Mouse (Mus musculus): Measurements from ENCODE around the gene Map3k14.
"Not testable (repeated sequence)": the region's sequence is repeated elsewhere in the genome, so short reads cannot be mapped to it uniquely, and the experiment has no call there.

Gene Map3k14

GRCm38 (mm10) chr11:103267346-103268219 is at the start of gene Map3k14:
TSS of gene Map3k14 (minus strand) at chr11:103267472.
- in situ Hi-C loops (cut with MboI; ENCODE audit: low pct_unique_long_range_greater_than_20kb in 1 of 2, low sequenced_read_pairs in 2 of 2, unreplicated experiment in 1 of 2) = no loop called here

DNA sequence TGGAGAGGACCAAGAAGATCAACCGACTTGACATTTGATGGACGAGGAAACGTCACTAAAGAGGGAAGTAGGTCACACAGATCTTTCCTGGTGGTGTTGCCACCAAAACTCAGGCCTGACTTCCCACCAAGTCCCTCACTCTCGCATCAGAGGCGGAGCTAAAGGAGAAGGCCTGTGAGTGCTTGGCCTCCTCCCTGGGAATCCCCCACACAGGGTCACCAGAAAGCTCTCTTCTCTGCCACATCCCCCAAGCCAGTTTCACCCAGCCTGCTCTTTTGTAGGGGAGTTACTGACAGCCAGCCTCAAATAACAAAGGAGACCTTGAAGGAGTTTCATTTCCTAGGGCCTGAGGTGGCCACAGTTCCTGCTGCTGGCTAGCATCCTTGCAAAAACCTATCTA is 48.1 kb upstream of the Map3k14 start:
- in situ Hi-C loops (cut with MboI; ENCODE audit: low pct_unique_long_range_greater_than_20kb in 1 of 2, low sequenced_read_pairs in 2 of 2, unreplicated experiment in 1 of 2) = loop anchor here in 1 of 2 experiments (5.0 kb wide), 1 partner anchor 153 kb away; no protein-coding TSS in a partner anchor

- in situ Hi-C loops (cut with MboI; ENCODE audit: low pct_unique_long_range_greater_than_20kb in 1 of 2, low sequenced_read_pairs in 2 of 2, unreplicated experiment in 1 of 2) = loop anchor here in 1 of 2 experiments (5.0 kb wide), 1 partner anchor 153 kb away; no protein-coding TSS in a partner anchor
These were observed 47.6 kb upstream of the Map3k14 start for GRCm38 (mm10) chr11:103314736-103315374.

GRCm38 (mm10) chr11:103313542-103313941 is 46.3 kb upstream of the Map3k14 start:
- in situ Hi-C loops (cut with MboI; ENCODE audit: low pct_unique_long_range_greater_than_20kb in 1 of 2, low sequenced_read_pairs in 2 of 2, unreplicated experiment in 1 of 2) = no loop called here

- in situ Hi-C loops (cut with MboI; ENCODE audit: low pct_unique_long_range_greater_than_20kb in 1 of 2, low sequenced_read_pairs in 2 of 2, unreplicated experiment in 1 of 2) = no loop called here
These were observed 45.5 kb upstream of the Map3k14 start for GRCm38 (mm10) chr11:103312655-103313255.

DNA sequence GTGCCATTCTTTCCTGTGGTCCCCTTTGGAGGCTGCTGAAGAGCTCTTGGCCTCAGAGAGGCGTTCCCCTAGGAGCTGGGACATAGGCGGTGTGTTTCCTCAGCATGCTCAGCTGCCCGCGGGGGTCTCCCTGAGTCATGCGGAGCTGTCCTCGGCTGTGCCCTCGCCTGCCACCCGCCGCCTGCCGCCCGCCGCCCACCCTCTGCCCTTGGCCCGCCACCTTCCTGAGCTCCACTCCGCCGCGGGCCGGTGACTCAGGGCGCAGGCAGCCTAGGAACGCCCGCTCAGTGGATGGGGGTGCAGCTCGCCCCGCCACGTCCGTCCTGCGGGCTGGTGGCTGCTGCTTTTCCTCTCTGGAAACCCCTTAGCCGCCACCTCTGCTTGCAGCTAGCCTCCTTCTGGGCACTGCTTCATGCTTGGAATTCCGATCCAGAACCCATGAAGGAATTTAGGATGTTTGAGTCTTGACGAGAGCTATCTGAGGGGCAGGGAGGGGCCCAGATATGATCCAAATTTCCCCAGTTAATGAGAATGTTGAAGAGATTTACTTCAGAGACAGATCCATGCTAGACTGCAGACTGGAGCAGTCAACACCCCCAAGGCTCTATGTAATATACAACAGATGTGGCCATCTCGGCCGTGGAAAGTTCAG is 44.8 kb upstream of the Map3k14 start:
- in situ Hi-C loops (cut with MboI; ENCODE audit: low pct_unique_long_range_greater_than_20kb in 1 of 2, low sequenced_read_pairs in 2 of 2, unreplicated experiment in 1 of 2) = no loop called here

DNA sequence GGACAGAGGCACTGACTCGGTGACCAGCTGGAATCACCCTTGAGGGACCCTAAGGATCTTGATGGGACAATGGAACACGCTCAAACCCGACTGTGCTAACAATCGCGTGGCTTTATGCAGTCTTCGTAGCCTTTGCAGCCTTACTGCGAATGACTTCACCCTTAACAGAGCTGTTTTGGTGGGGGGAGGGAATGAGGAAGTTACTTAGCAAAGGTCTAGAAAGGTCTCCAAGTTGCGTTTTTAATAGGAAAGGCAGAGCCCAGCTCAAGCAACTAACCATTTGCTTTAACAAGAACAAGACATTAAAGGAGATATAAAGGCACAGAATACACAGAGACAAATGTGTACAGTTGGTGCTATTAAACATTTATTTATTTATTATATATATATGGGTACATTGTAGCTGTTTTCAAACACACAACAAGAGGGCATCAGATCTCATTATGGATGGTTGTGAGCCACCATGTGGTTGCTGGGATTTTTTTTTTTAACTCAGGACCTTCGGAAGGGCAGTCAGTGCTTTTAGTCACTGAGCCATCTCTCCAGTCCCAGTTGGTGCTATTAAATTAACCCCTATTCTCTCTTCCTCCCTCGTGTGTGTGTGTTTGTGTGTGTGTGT is 42.8 kb upstream of the Map3k14 start:
- in situ Hi-C loops (cut with MboI; ENCODE audit: low pct_unique_long_range_greater_than_20kb in 1 of 2, low sequenced_read_pairs in 2 of 2, unreplicated experiment in 1 of 2) = no loop called here

DNA sequence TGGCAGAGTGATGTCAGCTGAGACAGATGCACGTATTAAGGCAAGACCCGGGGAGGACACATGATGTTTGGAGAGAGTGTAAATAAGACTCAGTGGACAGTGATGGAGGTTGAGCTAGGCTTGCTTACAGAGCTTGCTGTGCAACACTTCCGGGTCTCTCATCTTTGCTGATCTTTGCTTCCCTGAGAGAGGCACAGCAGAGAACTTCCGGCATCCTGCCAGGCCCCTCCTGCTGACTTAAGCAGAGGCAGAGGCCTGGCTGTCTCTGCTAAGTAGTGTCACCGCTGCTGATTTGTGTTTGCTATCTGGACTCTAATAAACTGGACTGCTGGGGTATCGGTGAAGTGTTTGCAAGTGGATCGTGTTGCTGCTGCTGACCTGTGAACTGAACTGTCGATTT is 40.6 kb upstream of the Map3k14 start:
- in situ Hi-C loops (cut with MboI; ENCODE audit: low pct_unique_long_range_greater_than_20kb in 1 of 2, low sequenced_read_pairs in 2 of 2, unreplicated experiment in 1 of 2) = no loop called here

DNA sequence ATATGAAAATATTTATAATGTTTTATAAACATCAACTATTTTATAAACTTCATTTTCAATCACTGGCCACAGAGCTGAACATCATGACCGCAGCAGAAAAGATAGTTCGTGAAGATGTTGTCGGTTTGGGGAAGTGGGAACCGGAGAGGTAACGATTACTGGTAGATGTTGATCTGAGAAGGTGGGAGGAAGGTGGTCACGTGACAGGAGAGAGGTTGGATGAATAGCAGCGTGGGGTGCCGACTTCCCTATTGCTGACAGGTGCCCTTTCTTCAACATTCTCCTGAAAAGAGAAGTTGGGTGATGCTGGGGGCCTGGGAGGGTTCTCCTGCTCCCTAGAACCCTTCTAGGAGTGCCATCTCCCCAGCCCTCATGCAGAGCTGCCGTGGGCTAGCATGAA is 37.3 kb upstream of the Map3k14 start:
- in situ Hi-C loops (cut with MboI; ENCODE audit: low pct_unique_long_range_greater_than_20kb in 1 of 2, low sequenced_read_pairs in 2 of 2, unreplicated experiment in 1 of 2) = no loop called here

DNA sequence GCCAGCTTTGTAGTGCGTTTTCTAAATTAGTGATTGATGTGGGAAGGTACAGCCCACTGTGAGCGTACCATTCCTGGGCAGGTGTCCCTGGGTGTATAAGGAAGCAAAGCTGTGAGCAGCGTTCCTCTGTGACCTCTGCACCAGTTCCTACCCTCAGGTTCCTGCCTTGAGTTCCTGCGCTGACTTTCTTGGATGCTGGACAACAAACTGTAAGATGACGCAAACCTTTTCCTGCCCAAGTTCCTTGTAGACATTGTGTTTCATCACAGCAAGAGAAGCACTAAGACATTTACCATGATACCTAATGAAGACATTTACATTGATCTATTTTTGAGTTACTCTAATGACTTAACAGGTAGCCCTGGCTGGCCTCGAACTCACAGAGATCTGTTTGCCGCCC is 27.5 kb upstream of the Map3k14 start:
- in situ Hi-C loops (cut with MboI; ENCODE audit: low pct_unique_long_range_greater_than_20kb in 1 of 2, low sequenced_read_pairs in 2 of 2, unreplicated experiment in 1 of 2) = no loop called here

- in situ Hi-C loops (cut with MboI; ENCODE audit: low pct_unique_long_range_greater_than_20kb in 1 of 2, low sequenced_read_pairs in 2 of 2, unreplicated experiment in 1 of 2) = no loop called here
These were observed 26.8 kb upstream of the Map3k14 start for GRCm38 (mm10) chr11:103294066-103294465.

DNA sequence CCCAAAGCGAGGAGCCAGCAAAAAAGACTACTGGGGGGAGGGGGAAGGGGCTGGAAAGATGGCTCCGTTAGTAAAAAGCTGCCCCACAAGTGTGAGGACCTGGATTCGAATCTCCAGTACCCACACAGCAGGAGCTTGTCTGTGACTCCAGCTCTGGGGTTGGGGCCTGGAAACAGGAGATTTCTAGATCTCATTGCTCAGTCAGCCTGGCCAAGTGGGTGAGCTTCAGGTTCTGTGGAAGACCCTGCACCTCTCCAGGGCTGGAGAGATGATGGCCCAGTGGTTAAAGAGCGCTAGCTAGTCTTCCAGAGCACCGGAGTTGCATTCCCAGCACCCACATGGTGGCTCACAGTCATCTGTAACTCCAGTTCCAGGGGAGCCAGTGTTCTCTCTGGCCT is 25.6 kb upstream of the Map3k14 start:
- in situ Hi-C loops (cut with MboI; ENCODE audit: low pct_unique_long_range_greater_than_20kb in 1 of 2, low sequenced_read_pairs in 2 of 2, unreplicated experiment in 1 of 2) = no loop called here

GRCm38 (mm10) chr11:103292152-103292889 is 25.0 kb upstream of the Map3k14 start:
- in situ Hi-C loops (cut with MboI; ENCODE audit: low pct_unique_long_range_greater_than_20kb in 1 of 2, low sequenced_read_pairs in 2 of 2, unreplicated experiment in 1 of 2) = no loop called here

DNA sequence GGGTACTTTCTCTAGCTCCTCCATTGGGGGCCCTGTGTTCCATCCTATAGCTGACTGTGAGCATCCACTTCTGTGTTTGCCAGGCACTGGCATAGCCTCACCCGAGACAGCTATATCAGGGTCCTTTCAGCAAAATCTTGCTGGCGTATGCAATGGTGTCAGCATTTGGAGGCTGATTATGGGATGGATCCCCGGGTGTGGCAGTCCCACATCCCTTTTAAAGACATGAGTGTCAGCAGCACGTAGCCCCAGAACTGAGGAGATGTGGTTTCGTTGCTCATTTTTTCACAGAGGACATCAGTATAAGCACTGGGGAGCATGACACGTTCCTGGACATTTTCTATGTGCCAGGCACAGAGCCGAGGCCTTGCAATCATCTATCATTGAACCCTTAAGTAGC is 23.6 kb upstream of the Map3k14 start:
- in situ Hi-C loops (cut with MboI; ENCODE audit: low pct_unique_long_range_greater_than_20kb in 1 of 2, low sequenced_read_pairs in 2 of 2, unreplicated experiment in 1 of 2) = not testable (repeated sequence)

DNA sequence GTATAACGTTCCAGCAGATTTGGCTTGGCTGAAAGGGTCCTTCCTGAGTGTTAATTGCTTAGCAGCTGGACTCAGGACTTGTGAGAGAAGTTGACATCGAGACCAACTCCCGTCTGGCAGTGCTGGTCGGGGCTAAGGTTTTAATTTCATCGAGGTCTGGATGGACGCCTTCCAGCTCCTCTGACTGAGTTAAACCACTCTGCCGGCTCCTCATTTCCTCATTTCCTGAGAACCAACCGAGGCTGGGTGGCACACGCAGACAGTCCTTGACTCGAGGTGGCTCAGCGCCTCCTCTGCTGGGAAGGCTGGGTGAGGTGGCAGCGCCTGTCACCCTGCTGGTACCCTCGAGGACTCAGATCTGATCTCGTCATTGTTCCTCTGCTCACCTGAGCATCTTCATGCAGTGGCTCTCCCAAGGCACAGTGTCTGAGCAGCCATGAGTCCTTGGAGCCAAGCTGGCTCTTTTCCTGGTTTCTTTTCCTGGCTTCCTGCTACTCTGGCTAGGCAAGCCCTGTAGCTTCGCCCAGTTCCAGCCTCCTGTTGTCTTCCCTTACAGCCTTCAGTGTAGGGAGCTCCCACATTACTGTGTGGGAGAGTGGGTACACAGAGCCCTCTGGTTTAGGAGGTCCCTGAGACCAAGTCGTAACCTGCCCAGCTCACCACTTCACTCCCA is 21.2 kb upstream of the Map3k14 start:
- in situ Hi-C loops (cut with MboI; ENCODE audit: low pct_unique_long_range_greater_than_20kb in 1 of 2, low sequenced_read_pairs in 2 of 2, unreplicated experiment in 1 of 2) = no loop called here

DNA sequence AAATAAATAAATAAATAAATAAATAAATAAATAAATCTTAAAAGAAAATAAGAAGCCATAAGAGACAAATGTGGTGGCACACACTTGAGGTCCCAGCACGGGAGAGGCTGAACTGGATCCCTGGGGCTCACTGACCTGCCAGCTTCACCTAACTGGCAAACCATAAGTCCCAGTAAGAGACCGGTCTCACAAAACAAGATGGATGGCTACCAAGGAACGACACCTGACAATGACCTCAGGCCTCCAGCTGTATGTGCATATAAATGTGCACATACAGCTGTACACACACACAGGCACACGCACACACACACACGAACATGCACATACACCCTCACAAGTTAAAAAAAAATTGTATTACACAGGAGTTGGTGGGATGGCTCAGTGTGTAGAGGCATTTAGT is 19.6 kb upstream of the Map3k14 start:
- in situ Hi-C loops (cut with MboI; ENCODE audit: low pct_unique_long_range_greater_than_20kb in 1 of 2, low sequenced_read_pairs in 2 of 2, unreplicated experiment in 1 of 2) = no loop called here

- in situ Hi-C loops (cut with MboI; ENCODE audit: low pct_unique_long_range_greater_than_20kb in 1 of 2, low sequenced_read_pairs in 2 of 2, unreplicated experiment in 1 of 2) = no loop called here
These were observed 18.7 kb upstream of the Map3k14 start for GRCm38 (mm10) chr11:103285951-103286350.
